Mouse (Mus musculus) lung, postnatal 10 days (tissue): ENCODE measurements around the gene Map7d2.
A peak's percentile ranks its signal among the peaks of the same experiment; 100 is the strongest.

Experiments used
- DNase-seq: peaks from one replicate; pipeline ENCODE4 v3.0.0; 2021

Map7d2 gene

DNA sequence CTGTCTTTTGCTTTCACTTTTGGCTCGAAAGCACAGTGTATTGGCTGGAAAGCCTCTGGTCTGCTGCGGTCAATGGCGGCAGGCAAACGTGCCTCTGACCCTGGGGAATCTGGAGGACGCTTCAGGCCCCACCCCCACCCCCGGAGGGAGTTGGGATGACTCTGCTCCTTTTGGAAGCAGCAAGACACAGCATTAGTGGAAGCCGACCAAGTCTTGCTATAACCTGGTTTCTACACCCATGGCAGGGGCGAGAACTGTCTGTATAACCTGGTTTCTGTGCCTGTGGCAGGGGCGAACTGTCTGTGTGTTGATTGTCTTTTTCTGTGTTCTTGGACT lies 96.3 kb downstream of the Map7d2 start:
- DNase-seq = no peak

DNA sequence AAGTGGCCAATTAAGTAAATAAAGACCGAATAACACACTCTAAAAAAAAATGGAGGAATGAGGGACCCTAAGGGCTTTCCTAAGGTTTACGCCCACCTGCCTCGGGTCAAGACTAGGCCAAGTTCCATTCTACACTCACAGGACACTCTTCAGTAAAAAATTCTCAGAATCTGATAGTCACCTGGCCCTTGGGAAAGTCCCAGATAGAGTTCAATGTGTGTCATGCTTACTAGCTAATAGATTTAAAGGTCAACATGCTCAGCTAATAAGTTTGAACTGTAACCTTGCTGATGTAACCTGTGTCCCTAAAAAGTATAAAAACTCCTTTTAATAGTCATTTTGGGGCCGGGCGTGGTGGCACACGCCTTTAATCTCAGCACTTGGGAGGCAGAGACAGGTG lies 101.2 kb downstream of the Map7d2 start:
- DNase-seq = no peak

DNA sequence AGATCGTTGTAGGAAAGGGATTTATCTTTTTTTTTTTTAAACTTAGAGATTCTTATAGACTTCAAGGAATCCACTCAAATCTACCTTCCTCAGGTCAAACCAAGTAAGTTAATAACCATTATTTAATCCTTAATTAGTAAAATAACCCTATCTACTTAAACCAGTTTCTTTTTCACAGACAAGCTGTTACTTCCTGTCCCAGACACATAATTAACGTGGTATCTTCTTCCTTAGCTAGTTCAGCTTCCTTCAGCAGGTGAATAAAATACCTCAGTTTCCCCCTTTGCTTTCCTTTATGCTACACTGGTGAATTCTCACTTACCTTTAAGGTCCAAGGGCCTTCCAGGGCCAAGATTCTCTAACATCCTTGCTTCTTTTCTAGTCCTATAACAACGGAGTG lies 107.4 kb downstream of the Map7d2 start:
- no peak for DNase-seq

GRCm38 (mm10) chrX:159522651-159523050 lies 108.3 kb downstream of the Map7d2 start:
- no peak for DNase-seq

GRCm38 (mm10) chrX:159526388-159526787 lies 112.0 kb downstream of the Map7d2 start, which contains the start of gene Bclaf3:
Gene Bclaf3, plus strand, starts transcription at chrX:159526688.
- DNase-seq = no peak

DNA sequence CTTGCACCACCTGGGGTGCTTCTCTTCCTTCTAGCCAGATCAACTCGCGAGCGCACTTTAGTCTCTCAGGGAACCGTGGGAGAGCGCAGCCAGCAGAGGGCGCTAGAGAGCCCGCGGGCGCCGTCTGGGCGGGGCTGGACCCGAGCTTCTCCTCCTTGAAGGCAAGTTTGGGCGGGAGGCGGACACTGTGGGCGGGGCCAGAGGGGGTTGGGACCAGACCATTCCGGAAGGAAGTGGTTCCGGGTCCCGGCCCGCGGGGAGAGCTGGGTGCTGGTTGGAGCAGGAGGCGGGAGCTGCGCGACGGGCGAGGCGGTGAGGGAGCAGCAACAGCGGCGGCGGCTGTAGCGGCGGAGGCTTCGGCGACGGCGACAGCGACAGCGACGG lies 118.0 kb downstream of the Map7d2 start:
- DNase-seq = peak; percentile 98

GRCm38 (mm10) chrX:159532811-159533462 lies 118.6 kb downstream of the Map7d2 start:
- DNase-seq = peak; percentile 37

GRCm38 (mm10) chrX:159541936-159542335 lies 127.6 kb downstream of the Map7d2 start:
- DNase-seq = no peak

- no peak for DNase-seq
Measured at GRCm38 (mm10) chrX:159547093-159547492, 132.7 kb downstream of the Map7d2 start.
